Mouse (Mus musculus) small intestine, adult 2 months (tissue): ENCODE measurements around the gene Spag9. TPM values are rescaled to one million over a fixed set of nuclear protein-coding genes. Genes with fewer than 3 reads are reported as not detected.

Source experiments
- H3K27ac ChIP-seq: fragments of 200-500 bp; 2 replicates; pipeline ENCODE4 v1.5.1; 2012; ENCODE audit warnings: low read depth, low read length, control low read depth, inconsistent platforms; ENCODE audit not compliant: insufficient read depth
- H3K27me3 ChIP-seq: fragments of 200-500 bp; 2 replicates; pipeline ENCODE4 v1.6.1; 2012; ENCODE audit warnings: mild to moderate bottlenecking, moderate library complexity, low read length, inconsistent platforms; ENCODE audit not compliant: control insufficient read depth, insufficient read depth
- H3K36me3 ChIP-seq: fragments of 200-500 bp; 2 replicates; pipeline ENCODE4 v1.6.1; 2012; ENCODE audit warnings: mild to moderate bottlenecking, low read length, control low read depth, inconsistent platforms; ENCODE audit not compliant: control insufficient read depth, insufficient read depth
- H3K4me1 ChIP-seq: fragments of 200-500 bp; 2 replicates; pipeline ENCODE4 v1.6.1; 2012; ENCODE audit warnings: low read length, inconsistent platforms, mixed read lengths; ENCODE audit not compliant: control insufficient read depth, insufficient read depth, insufficient read length
- H3K4me3 ChIP-seq: fragments of 200-500 bp; 2 replicates; pipeline ENCODE4 v1.5.1; 2012; ENCODE audit warnings: low read depth, mild to moderate bottlenecking, control low read depth, inconsistent platforms, low read length, moderate library complexity
- CTCF ChIP-seq: fragments of 200-500 bp; IDR thresholded peaks from 2 replicates; pipeline ENCODE4 v1.5.1; 2012; ENCODE audit warnings: low read depth, mild to moderate bottlenecking, control low read depth, inconsistent platforms, low read length, moderate library complexity, mixed read lengths; ENCODE audit not compliant: insufficient replicate concordance, insufficient read length; ENCODE audit errors: extremely low read depth
- POLR2A ChIP-seq: fragments of 200-500 bp; IDR thresholded peaks from 2 replicates; pipeline ENCODE4 v1.6.1; 2012; ENCODE audit warnings: low read depth, mild to moderate bottlenecking, control low read depth, inconsistent platforms, low read length, moderate library complexity
- WGBS: fragments of 180-500 bp; shearing (Covaris S2); methylation state at CpG from one replicate; pipeline ENCODE4 v1.1.7; 2018; 5-methylcytosine and 5-hydroxymethylcytosine counted together
- polyA plus RNA-seq: library from polyadenylated mRNA; depleted of rRNA; stranded (reverse); fragments of >200 nt; gene quantifications from 2 replicates; pipeline ENCODE4 v1.2.3, GENCODE M21; 2012

The Spag9 gene
- polyA plus RNA-seq, 1 experiment: 32.4 TPM

GRCm38 (mm10) chr11:93956159-93956558, 39.7 kb upstream of the Spag9 start, which contains the start of gene Nme2:
Gene Nme2, minus strand, starts transcription at chr11:93956259.
- peak within 1 kb of the TSS; percentile 80 for H3K4me3 ChIP-seq
- TF ChIP-seq POLR2A (no peak), CTCF (no peak)
- 1% methylated on average over 6 of the region's 6 CpGs for WGBS
- H3K27ac ChIP-seq: peak within 1 kb of the TSS; percentile 73
- peaks cover 9% of the 10 kb centered on the region for H3K4me1 ChIP-seq
- peaks cover 13% of the 10 kb centered on the region for H3K36me3 ChIP-seq
- no peaks in the 10 kb centered on the region for H3K27me3 ChIP-seq

GRCm38 (mm10) chr11:93957031-93957555, 38.8 kb upstream of the Spag9 start:
- Histone ChIP-seq H3K27me3 (no peaks in the 10 kb centered on the region), H3K27ac (no peak overlapping the region), H3K4me3 (no peak overlapping the region), H3K4me1 (peaks cover 12% of the 10 kb centered on the region), H3K36me3 (peaks cover 15% of the 10 kb centered on the region)
- WGBS: 77% methylated on average over 2 of the region's 2 CpGs
- TF ChIP-seq POLR2A (no peak), CTCF (no peak)

- Histone ChIP-seq H3K27ac (no peak overlapping the region), H3K4me1 (peaks cover 12% of the 10 kb centered on the region), H3K36me3 (peaks cover 12% of the 10 kb centered on the region), H3K4me3 (no peak overlapping the region), H3K27me3 (no peaks in the 10 kb centered on the region)
- TF ChIP-seq CTCF: no peak
- TF ChIP-seq POLR2A: no peak
- 83% methylated on average over 4 of the region's 4 CpGs for WGBS
These were observed 38.1 kb upstream of the Spag9 start for GRCm38 (mm10) chr11:93957746-93958145.

GRCm38 (mm10) chr11:93961482-93961881, 34.4 kb upstream of the Spag9 start:
- no peak for TF ChIP-seq CTCF
- TF ChIP-seq POLR2A: no peak
- peaks cover 6% of the 10 kb centered on the region for H3K4me1 ChIP-seq
- peaks cover 23% of the 10 kb centered on the region for H3K36me3 ChIP-seq
- peak overlapping the region; percentile 89 for H3K27ac ChIP-seq
- 64% methylated on average over 6 of the region's 6 CpGs for WGBS
- no peak overlapping the region for H3K4me3 ChIP-seq
- H3K27me3 ChIP-seq: no peaks in the 10 kb centered on the region

- no peak overlapping the region for H3K27ac ChIP-seq
- H3K4me3 ChIP-seq: no peak overlapping the region
- 83% methylated on average over 4 of the region's 4 CpGs for WGBS
- H3K4me1 ChIP-seq: peaks cover 2% of the 10 kb centered on the region
- peaks cover 23% of the 10 kb centered on the region for H3K36me3 ChIP-seq
- no peaks in the 10 kb centered on the region for H3K27me3 ChIP-seq
- no peak for TF ChIP-seq POLR2A
These were observed 32.9 kb upstream of the Spag9 start for GRCm38 (mm10) chr11:93963013-93963412.

GRCm38 (mm10) chr11:93965391-93965790, 30.5 kb upstream of the Spag9 start:
- Histone ChIP-seq H3K27ac (no peak overlapping the region), H3K4me1 (peaks cover 2% of the 10 kb centered on the region), H3K36me3 (peaks cover 20% of the 10 kb centered on the region), H3K4me3 (no peak overlapping the region), H3K27me3 (no peaks in the 10 kb centered on the region)
- 84% methylated on average over 6 of the region's 6 CpGs for WGBS
- no peak for TF ChIP-seq CTCF
- TF ChIP-seq POLR2A: no peak

GRCm38 (mm10) chr11:93967381-93967780, 28.5 kb upstream of the Spag9 start:
- peaks cover 13% of the 10 kb centered on the region for H3K36me3 ChIP-seq
- peak overlapping the region; percentile 73 for H3K4me3 ChIP-seq
- 3% methylated on average over 11 of the region's 11 CpGs for WGBS
- H3K27ac ChIP-seq: peak overlapping the region; percentile 18
- no peak for TF ChIP-seq CTCF
- no peak for TF ChIP-seq POLR2A
- H3K27me3 ChIP-seq: no peaks in the 10 kb centered on the region
- no peaks in the 10 kb centered on the region; the same call in 1 of the 2 replicates for H3K4me1 ChIP-seq
